Mouse (Mus musculus) myocyte (in vitro differentiated cells): ENCODE data around the gene Copg2. TPM values are rescaled to one million over a fixed set of nuclear protein-coding genes. Genes with fewer than 3 reads are reported as not detected.

Experiments
- H3K27me3 ChIP-seq: one replicate; pipeline ENCODE4 v1.6.1; 2011; ENCODE audit not compliant: control insufficient read depth, insufficient read depth, insufficient read length
- H3K36me3 ChIP-seq: one replicate; pipeline ENCODE4 v1.6.1; 2011; ENCODE audit not compliant: control insufficient read depth, insufficient read depth
- H3K4me2 ChIP-seq: one replicate; pipeline ENCODE4 v1.6.1; 2011; ENCODE audit warnings: low read depth, control low read depth
- H3K4me3 ChIP-seq: one replicate; pipeline ENCODE4 v1.5.1; 2011; ENCODE audit warnings: mild to moderate bottlenecking, control low read depth, moderate library complexity
- H3K79me2 ChIP-seq: one replicate; pipeline ENCODE4 v1.6.1; 2011; ENCODE audit not compliant: control insufficient read depth, insufficient read depth
- H3ac ChIP-seq: one replicate; pipeline ENCODE4 v1.6.1; 2011; ENCODE audit not compliant: control insufficient read depth, insufficient read length
- CEBPB ChIP-seq: IDR thresholded peaks from 2 replicates; pipeline ENCODE4 v1.6.1; 2011; ENCODE audit warnings: mild to moderate bottlenecking, moderate library complexity; ENCODE audit not compliant: poor library complexity, insufficient read depth, severe bottlenecking
- E2F4 ChIP-seq: IDR thresholded peaks from one replicate; pipeline ENCODE4 v1.6.1; 2011; ENCODE audit warnings: mild to moderate bottlenecking, control low read depth, moderate library complexity; ENCODE audit not compliant: insufficient read depth
- MAX ChIP-seq: IDR thresholded peaks from one replicate; pipeline ENCODE4 v1.6.1; 2011; ENCODE audit warnings: low read depth, mild to moderate bottlenecking, control low read depth
- MYOD1 ChIP-seq, 3 experiments: IDR thresholded peaks; one replicate each; pipeline ENCODE4 v1.6.1; 2011; ENCODE audit warnings: control low read depth in 2 of 3, low read depth in 2 of 3, mild to moderate bottlenecking in 2 of 3, moderate library complexity in 1 of 3; ENCODE audit not compliant: insufficient read length in 2 of 3, control insufficient read depth in 1 of 3
- MYOG ChIP-seq, 3 experiments: IDR thresholded peaks; one replicate each; pipeline ENCODE4 v1.6.1; 2011; ENCODE audit warnings: control low read depth in 2 of 3, low read depth in 2 of 3, mild to moderate bottlenecking in 2 of 3; ENCODE audit not compliant: insufficient read length in 2 of 3, control insufficient read depth in 1 of 3, insufficient read depth in 1 of 3
- POLR2A ChIP-seq: IDR thresholded peaks from one replicate; pipeline ENCODE4 v1.6.1; 2011; ENCODE audit warnings: low read depth, mild to moderate bottlenecking, control low read depth, moderate library complexity; ENCODE audit not compliant: insufficient read length
- POLR2AphosphoS2 ChIP-seq: IDR thresholded peaks from one replicate; pipeline ENCODE4 v1.6.1; 2011; ENCODE audit warnings: low read depth, control low read depth; ENCODE audit not compliant: insufficient read length
- REST ChIP-seq: IDR thresholded peaks from one replicate; pipeline ENCODE4 v1.6.1; 2011; ENCODE audit warnings: mild to moderate bottlenecking, control low read depth, moderate library complexity; ENCODE audit not compliant: insufficient read depth, insufficient read length
- SRF ChIP-seq: IDR thresholded peaks from one replicate; pipeline ENCODE4 v1.6.1; 2011; ENCODE audit warnings: low read depth; ENCODE audit not compliant: control insufficient read depth, insufficient read length
- TCF12 ChIP-seq: IDR thresholded peaks from one replicate; pipeline ENCODE4 v1.6.1; 2011; ENCODE audit warnings: mild to moderate bottlenecking, control low read depth; ENCODE audit not compliant: poor library complexity, insufficient read depth, severe bottlenecking
- TCF3 ChIP-seq: IDR thresholded peaks from one replicate; pipeline ENCODE4 v1.6.1; 2011; ENCODE audit warnings: low read depth, control low read depth; ENCODE audit not compliant: insufficient read length
- USF1 ChIP-seq: IDR thresholded peaks from one replicate; pipeline ENCODE4 v1.6.1; 2011; ENCODE audit warnings: low read depth, mild to moderate bottlenecking, control low read depth, moderate library complexity
- polyA plus RNA-seq: library from polyadenylated mRNA; unstranded; fragments of >200 nt; fragmentation: generic; extraction: Trizol; gene quantifications from one replicate; pipeline ENCODE4 v1.2.1, GENCODE M21; 2012; ENCODE audit warnings: missing spikeins

Gene Copg2
- polyA plus RNA-seq, 1 experiment, result 26.6 TPM

GRCm38 (mm10) chr6:30702881-30703280, 193.7 kb downstream of the Copg2 start:
- H3K27me3 ChIP-seq, result no peaks in the 10 kb centered on the region
- no peak overlapping the region for H3K4me2 ChIP-seq
- no peaks in the 10 kb centered on the region for H3K79me2 ChIP-seq
- TF ChIP-seq MYOD1 (IDR thresholded peaks at IDR 0.05; ENCODE audit: control insufficient read depth in 1 of 3, insufficient read length in 2 of 3, low read depth in 2 of 3), result peak in 1 of 3 experiments; percentile 66
- TF ChIP-seq REST, result no peak
- H3K4me3 ChIP-seq, result no peak overlapping the region
- no peak overlapping the region for H3ac ChIP-seq
- H3K36me3 ChIP-seq, result no peaks in the 10 kb centered on the region

- H3K4me3 ChIP-seq, result no peak overlapping the region
- no peak overlapping the region for H3ac ChIP-seq
- no peaks in the 10 kb centered on the region for H3K79me2 ChIP-seq
- TF ChIP-seq MAX (no peak), POLR2A (no peak), REST (no peak), MYOD1 (IDR thresholded peaks at IDR 0.05; ENCODE audit: control insufficient read depth in 1 of 3, insufficient read length in 2 of 3, low read depth in 2 of 3) (no peak), TCF3 (no peak), USF1 (no peak), MYOG (IDR thresholded peaks at IDR 0.05; ENCODE audit: control insufficient read depth in 1 of 3, insufficient read depth in 1 of 3, insufficient read length in 2 of 3, low read depth in 2 of 3) (no peak), SRF (no peak)
- H3K4me2 ChIP-seq, result no peak overlapping the region
- H3K27me3 ChIP-seq, result no peaks in the 10 kb centered on the region
- no peaks in the 10 kb centered on the region for H3K36me3 ChIP-seq
Measured at GRCm38 (mm10) chr6:30700182-30700581, 196.4 kb downstream of the Copg2 start.

- no peak overlapping the region for H3K4me2 ChIP-seq
- H3K36me3 ChIP-seq, result no peaks in the 10 kb centered on the region
- no peaks in the 10 kb centered on the region for H3K27me3 ChIP-seq
- TF ChIP-seq POLR2A (no peak), CEBPB (no peak), MYOD1 (IDR thresholded peaks at IDR 0.05; ENCODE audit: control insufficient read depth in 1 of 3, insufficient read length in 2 of 3, low read depth in 2 of 3) (no peak), POLR2AphosphoS2 (no peak), SRF (no peak), USF1 (no peak), TCF3 (no peak), MAX (no peak), MYOG (IDR thresholded peaks at IDR 0.05; ENCODE audit: control insufficient read depth in 1 of 3, insufficient read depth in 1 of 3, insufficient read length in 2 of 3, low read depth in 2 of 3) (no peak), REST (no peak), E2F4 (no peak), TCF12 (no peak)
- no peak overlapping the region for H3ac ChIP-seq
- no peak overlapping the region for H3K4me3 ChIP-seq
- no peaks in the 10 kb centered on the region for H3K79me2 ChIP-seq
Measured at GRCm38 (mm10) chr6:30698036-30698435, 198.6 kb downstream of the Copg2 start.

Other genes with a start within 250 kb of the Copg2 start
- 5.5 TPM for gene Cep41, start 203.0 kb downstream of the Copg2 start, polyA plus RNA-seq
- gene Mest, start 173.2 kb downstream of the Copg2 start, polyA plus RNA-seq, result 6.3 TPM
- not detected for gene Tsga13, start 18.8 kb upstream of the Copg2 start, polyA plus RNA-seq
- not detected for gene Klf14, start 62.3 kb upstream of the Copg2 start, polyA plus RNA-seq